Mouse (Mus musculus) layer of hippocampus, postnatal 36 days (tissue): ENCODE data around the gene Muc16. TPM values are rescaled to one million over a fixed set of nuclear protein-coding genes. Genes with fewer than 3 reads are reported as not detected.
A peak's percentile ranks its signal among the peaks of the same experiment; 100 is the strongest.

Experiments
- DNase-seq, 2 experiments: peaks; one replicate each; pipeline ENCODE4 v3.0.0; 2022
- microRNA-seq, 2 experiments: library from miRNA; unstranded; fragments of <30 nt; microRNA quantifications; one replicate each; pipeline ENCODE4 v1.2.0; 2021
- total RNA-seq, 2 experiments: library from RNA; stranded (reverse); gene quantifications; 2 replicates each; pipeline ENCODE4 v1.2.3; 2021

Muc16 gene
- not detected for total RNA-seq

DNA sequence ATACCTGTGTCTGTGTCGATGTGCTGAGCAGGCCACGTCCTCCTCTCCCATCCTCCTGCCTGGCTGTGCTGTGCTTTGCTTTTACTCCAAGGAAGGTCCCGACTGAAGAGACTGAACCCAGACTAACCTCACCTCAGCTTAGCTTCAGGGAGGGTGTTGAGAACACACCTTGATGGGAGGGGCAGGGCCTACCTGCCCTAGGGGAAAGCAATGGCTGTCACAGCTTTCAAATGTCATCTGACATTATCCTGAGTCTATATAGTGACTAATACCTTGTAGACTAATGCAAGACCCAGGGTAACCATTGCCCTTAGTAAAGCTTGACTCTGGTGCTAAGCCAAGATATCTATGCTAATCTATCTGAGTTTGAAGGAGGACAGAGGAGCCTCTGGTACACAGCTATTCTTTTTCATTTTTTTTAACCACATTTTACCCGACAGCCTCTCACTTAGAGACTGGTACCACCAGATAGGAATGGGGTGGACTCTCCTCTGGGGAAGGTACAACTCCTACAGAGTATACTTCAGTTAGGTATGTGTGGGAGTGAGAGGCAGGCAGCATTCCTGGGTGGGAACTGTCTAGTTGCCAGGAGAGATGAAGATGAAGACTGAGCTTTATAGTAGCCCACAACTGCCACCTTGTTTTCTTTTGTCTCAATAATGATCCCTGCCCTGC, at the start of gene Muc16:
Gene Muc16, minus strand, starts transcription at position 51 of the 675 bp plus-strand sequence.
- DNase-seq, result no peak

- DNase-seq, result no peak
Observed at GRCm38 (mm10) chr9:18722712-18723099, 48.4 kb upstream of the Muc16 start.

DNA sequence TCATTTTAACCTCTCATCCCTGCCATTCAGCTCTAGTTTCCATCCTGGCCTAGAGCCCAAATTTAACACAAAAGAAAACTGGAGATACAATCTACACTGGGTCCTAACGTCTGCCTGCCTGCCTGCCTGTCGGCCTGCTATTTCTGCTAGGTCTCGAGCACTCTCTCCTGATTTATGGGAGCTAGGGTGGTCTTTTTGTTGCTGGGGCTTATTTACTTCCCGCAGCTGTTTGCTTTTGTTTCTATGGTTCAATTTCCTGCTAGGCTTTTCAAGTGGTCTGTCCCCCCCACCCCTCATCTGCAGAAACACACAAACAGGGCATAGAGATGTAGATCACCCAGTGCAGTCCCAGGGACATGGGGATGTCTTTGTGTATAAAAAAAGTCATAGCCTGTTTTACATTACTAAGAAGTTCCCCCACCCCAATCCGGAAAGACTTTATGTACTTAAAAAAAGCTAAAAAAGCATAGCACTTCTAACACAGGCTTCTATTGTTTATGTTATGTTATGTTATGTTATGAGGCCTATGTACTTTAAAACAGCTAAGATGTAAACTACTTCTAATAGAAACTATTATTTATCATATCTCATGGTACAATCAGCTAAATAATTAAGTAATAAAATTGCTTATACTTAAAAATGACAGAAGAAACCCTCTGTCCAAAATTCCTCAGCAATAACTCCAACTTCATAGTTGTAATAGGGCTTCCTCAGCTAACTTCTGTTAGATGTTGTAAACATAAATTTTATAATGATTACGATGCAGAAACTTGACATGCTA, 47.8 kb upstream of the Muc16 start:
- DNase-seq, result no peak

DNA sequence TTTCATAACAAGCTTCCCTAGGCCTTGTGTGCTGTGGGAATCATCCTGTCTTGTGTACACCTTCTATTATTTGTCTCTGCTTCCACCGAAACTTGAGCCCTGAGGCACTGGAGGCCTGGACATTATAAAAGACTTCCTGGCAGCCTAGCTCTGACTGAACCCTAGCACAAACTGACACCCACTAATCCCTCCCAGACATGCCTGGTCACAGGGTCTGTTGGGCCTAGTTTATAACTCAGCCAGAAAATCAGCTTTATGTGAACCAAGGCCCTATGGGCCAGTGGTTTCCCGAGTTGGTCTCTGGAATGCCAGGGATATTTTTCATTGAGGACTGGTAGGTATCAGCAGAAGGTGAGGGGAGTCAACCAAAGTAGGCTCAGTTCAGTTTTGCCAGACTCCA, 46.7 kb upstream of the Muc16 start:
- DNase-seq, result no peak

- DNase-seq, result no peak
Observed at GRCm38 (mm10) chr9:18705628-18706027, 31.3 kb upstream of the Muc16 start.

DNA sequence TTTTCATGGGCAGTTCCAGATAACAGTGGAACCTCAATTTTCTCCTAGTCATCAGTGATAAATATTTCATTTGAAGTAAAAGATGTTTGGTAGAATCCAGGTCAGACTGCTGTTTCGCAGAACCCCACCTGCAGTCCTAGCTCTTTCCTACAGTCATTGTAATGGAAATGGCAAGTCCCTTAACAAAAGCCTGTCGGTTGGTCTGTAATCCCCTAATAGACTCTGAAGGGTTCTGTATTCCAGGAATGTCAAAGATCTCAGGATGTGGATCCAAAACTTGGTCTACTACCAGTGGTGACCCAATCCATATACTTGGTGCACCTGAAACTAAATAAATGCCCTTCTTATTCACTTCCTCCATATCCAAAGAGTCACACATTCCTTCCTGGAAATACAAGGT, 76.0 kb downstream of the Muc16 start:
- DNase-seq, result no peak

- DNase-seq, result peak in 1 of 2 experiments; percentile 3
Observed at GRCm38 (mm10) chr9:18508098-18508497, 166.2 kb downstream of the Muc16 start.

DNA sequence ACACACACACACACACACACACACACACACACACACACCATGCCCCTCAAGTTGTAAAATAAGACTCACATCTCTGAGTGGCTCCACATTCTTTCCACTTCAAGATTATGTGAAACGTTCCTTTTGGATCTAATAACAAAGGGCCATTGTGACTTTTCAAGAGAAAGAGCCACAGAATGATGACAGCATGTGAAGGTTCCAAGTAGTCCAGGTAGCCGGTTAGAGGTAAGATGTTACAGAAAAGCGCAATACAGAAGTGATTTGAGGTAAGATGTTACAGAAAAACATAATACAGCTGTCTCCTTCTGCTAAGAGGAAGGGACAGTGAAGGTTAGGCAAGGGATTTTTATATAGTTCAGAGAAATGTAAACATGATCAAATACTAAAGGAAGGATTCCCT, 196.2 kb downstream of the Muc16 start, which contains the start of the genes Zfp558 and Mbd3l1:
Gene Zfp558, minus strand, starts transcription at position 101 of the 400 bp plus-strand sequence.
Gene Mbd3l1, plus strand, starts transcription at position 192 of the 400 bp plus-strand sequence.
- DNase-seq, result no peak

DNA sequence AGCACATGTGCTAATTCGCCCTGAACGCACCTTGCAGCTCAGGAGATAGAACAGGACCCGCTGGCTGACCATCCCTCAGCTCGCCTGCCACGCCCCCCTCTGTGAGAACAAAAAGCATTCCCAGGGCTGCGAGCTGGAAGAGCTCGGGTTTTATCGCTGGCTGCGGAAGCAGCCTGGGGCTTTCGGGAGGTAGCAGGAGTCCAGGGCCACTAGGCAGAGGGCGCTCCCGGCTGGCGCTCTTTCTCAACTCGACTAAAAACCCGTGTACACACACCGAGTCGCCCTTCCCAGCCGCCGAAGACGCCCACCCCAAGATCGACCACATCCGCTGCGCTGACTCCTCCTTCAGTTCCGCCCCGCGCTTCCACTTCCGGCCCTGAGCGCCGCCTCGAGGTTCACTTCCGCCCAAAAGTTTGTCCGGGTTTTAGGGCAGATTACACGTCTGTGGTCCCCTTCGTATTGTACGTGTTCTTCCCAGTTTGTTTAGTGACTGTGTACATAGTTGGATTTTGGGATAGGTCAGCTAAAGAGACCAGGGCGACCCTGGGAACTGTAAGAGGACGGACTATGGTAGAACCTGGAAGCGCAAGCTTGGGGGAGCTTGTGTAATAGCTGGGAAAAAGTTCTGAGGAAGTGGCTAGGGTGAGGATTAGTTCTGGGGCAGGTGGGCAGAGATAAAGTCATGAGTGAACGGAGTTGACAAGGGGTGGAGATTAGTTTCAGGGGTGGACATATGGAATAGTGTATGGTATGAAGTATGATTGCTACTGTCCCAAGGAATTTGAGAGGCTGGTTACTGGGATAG, 200.8 kb downstream of the Muc16 start:
- DNase-seq, result peak; percentile 62 to 74

DNA sequence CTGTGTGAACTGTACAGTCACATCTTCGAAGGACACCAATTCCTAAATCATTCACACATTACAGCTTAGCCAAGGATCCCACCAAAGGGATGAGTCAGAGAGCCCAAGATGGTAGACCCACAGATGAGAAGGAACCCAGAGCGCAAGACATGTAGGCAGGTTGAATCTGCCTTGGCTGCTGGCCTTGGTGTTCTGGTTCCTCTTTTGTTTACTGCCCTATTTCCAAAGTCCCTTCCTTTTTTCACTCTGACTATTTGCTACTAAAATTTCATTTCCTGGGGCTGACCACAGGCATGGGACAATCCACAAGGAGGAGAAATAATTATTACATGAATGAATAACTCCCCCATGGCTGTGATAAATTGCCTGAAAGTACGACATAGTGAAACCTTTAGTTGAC, 206.3 kb downstream of the Muc16 start:
- no peak for DNase-seq

DNA sequence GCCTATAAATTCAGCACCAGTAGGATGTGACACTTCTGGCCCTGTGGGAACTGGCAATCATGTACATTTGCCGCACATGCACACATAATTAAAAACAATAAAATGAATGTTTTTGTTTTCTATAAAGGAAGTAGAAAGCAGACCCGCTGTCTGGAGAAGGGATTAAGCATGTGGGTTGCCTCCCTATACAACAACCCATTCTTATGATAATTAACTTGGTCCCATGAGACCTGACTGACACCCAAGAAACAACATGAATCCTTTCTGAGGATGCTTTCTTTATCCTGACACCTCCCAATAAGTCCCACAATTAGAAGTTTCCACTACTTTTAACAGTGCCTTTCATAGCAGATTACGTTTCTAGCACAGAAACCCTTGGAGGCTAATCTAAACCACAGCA, 207.0 kb downstream of the Muc16 start:
- DNase-seq, result no peak

- DNase-seq, result no peak
Observed at GRCm38 (mm10) chr9:18456520-18456919, 217.8 kb downstream of the Muc16 start.

Small RNA genes within 50 kb of the gene (microRNA-seq; reads per million reads assigned to microRNA genes)
- gene Gm22854, result 0 reads per million in 2 experiments

Other genes starting within 250 kb of the Muc16 start
- not detected for gene Mbd3l2, start 243.9 kb downstream of the Muc16 start, total RNA-seq
- 1 to 10 TPM; 2.5 to 2.8 TPM for gene Zfp558, start 196.3 kb downstream of the Muc16 start, total RNA-seq
- not detected for gene Mbd3l1, start 196.2 kb downstream of the Muc16 start, total RNA-seq
- not detected for gene Olfr24, start 89.5 kb upstream of the Muc16 start, total RNA-seq
- not detected for gene Olfr828, start 145.0 kb upstream of the Muc16 start, total RNA-seq
- not detected for gene Olfr829, start 180.4 kb upstream of the Muc16 start, total RNA-seq
- not detected for gene Olfr830, start 200.2 kb upstream of the Muc16 start, total RNA-seq